In the genomic region with DNA sequence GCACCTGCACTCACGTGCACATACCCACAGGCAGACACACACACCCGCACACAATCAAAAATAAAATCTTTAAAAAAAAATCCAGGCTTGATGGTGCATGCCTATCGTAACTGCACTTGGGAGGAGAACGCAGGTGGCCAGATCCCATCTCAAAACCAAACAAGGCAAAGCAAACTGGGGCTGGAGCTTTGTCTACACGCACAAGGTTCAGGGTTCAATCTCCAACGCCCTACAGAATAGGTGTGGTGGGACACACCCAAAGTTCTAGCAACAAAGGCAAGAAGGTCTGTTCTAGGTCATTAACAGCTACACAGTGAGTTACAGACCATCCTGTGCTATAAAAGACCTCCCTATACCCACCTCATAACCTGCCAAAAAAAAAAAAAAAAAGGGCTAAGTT, we compare ENCODE assay signal across 23 mouse cellular contexts. TPM values are rescaled to one million over a fixed set of nuclear protein-coding genes. Genes with fewer than 3 reads are reported as not detected.
A peak's percentile ranks its signal among the peaks of the same experiment; 100 is the strongest.
DNase-seq lines count a peak whose midpoint lies in the region; ATAC-seq and TF ChIP-seq lines count a peak whose summit lies in the region.
"Had no signal": no experiment of that assay in that cellular context is flagged by ENCODE, and none has a peak within 500 bp of the region (broad histone marks: within the 10 kb centered on the region; RNA-seq: fewer than 3 reads in every experiment).

No protein-coding gene starts in this region.

- ATAC-seq in kidney, embryonic 16.5 days (ENCODE audit: low FRiP score, low TSS enrichment) = no peak
- ATAC-seq in kidney, embryonic 14.5 days (ENCODE audit: low FRiP score, low TSS enrichment) = no peak
- peak; percentile 78 for ATAC-seq in intestine, postnatal 0 days
- peak; percentile 82 for ATAC-seq in stomach, postnatal 0 days (ENCODE audit: low FRiP score, low TSS enrichment)
- ATAC-seq: liver, postnatal 0 days; lung, postnatal 0 days had no signal

- no peaks in the 10 kb centered on the region for H3K9me3 ChIP-seq in kidney, embryonic 16.5 days (ENCODE audit: low read length)
- H3K9me3 ChIP-seq in kidney, embryonic 14.5 days (ENCODE audit: control insufficient read depth, low read length) = no peaks in the 10 kb centered on the region
- H3K9me3 ChIP-seq in intestine, postnatal 0 days (ENCODE audit: control insufficient read depth) = no peaks in the 10 kb centered on the region
- no peaks in the 10 kb centered on the region for H3K9me3 ChIP-seq in stomach, postnatal 0 days (ENCODE audit: control insufficient read depth, low read length)
- no peaks in the 10 kb centered on the region for H3K9me3 ChIP-seq in limb, embryonic 10.5 days (replicated peaks)
- H3K9me3 ChIP-seq: embryonic facial prominence, embryonic 12.5 days; heart, embryonic 15.5 days; hindbrain, embryonic 13.5 days; midbrain, embryonic 10.5 days had no signal

- H3K4me3 ChIP-seq in kidney, embryonic 16.5 days (ENCODE audit: low read length) = no peak overlapping the region
- H3K4me3 ChIP-seq in kidney, embryonic 14.5 days (ENCODE audit: low read length) = no peak overlapping the region
- no peak overlapping the region for H3K4me3 ChIP-seq in intestine, postnatal 0 days (ENCODE audit: low read depth, low read length)
- no peak overlapping the region for H3K4me3 ChIP-seq in stomach, postnatal 0 days (ENCODE audit: low read depth, low read length)
- no peak overlapping the region for H3K4me3 ChIP-seq in limb, embryonic 10.5 days
- H3K4me3 ChIP-seq: embryonic facial prominence, embryonic 12.5 days; gastrocnemius, adult 2 months; heart, embryonic 15.5 days; hindbrain, embryonic 13.5 days; midbrain, embryonic 10.5 days had no signal

- no peaks in the 10 kb centered on the region for H3K27me3 ChIP-seq in kidney, embryonic 16.5 days (ENCODE audit: insufficient read depth, low read length)
- H3K27me3 ChIP-seq in kidney, embryonic 14.5 days (ENCODE audit: control insufficient read depth, insufficient read depth, low read length) = no peaks in the 10 kb centered on the region
- H3K27me3 ChIP-seq in intestine, postnatal 0 days (replicated peaks; ENCODE audit: control insufficient read depth, insufficient read depth, low read length) = no peaks in the 10 kb centered on the region
- H3K27me3 ChIP-seq in stomach, postnatal 0 days (ENCODE audit: control insufficient read depth, insufficient read depth, low read length) = no peaks in the 10 kb centered on the region
- H3K27me3 ChIP-seq in limb, embryonic 10.5 days (ENCODE audit: low read depth, poor library complexity, severe bottlenecking) = peaks cover 13% of the 10 kb centered on the region
- H3K27me3 ChIP-seq: embryonic facial prominence, embryonic 12.5 days; heart, embryonic 15.5 days; hindbrain, embryonic 13.5 days had no signal

- H3K27ac ChIP-seq in kidney, embryonic 16.5 days (ENCODE audit: low read length) = peak overlapping the region; percentile 64; the same call in 1 of the 2 replicates
- no peak overlapping the region for H3K27ac ChIP-seq in kidney, embryonic 14.5 days (ENCODE audit: low read depth, low read length)
- H3K27ac ChIP-seq in intestine, postnatal 0 days (ENCODE audit: low read depth, low read length) = peak overlapping the region; percentile 62
- H3K27ac ChIP-seq in stomach, postnatal 0 days (replicated peaks) = peak overlapping the region; percentile 78
- H3K27ac ChIP-seq in limb, embryonic 10.5 days = no peak overlapping the region
- H3K27ac ChIP-seq: embryonic facial prominence, embryonic 12.5 days; gastrocnemius, adult 2 months; heart, embryonic 15.5 days; hindbrain, embryonic 13.5 days; midbrain, embryonic 10.5 days had no signal

- no peak for TF ChIP-seq EP300 in stomach, postnatal 0 days (optimal IDR thresholded peaks at IDR 0.05)

- no peak for TF ChIP-seq CTCF in intestine, postnatal 0 days (IDR thresholded peaks at IDR 0.05; ENCODE audit: low read depth)
- TF ChIP-seq CTCF in stomach, postnatal 0 days (IDR thresholded peaks at IDR 0.05; ENCODE audit: low read depth) = no peak

- H3K4me2 ChIP-seq in kidney, embryonic 16.5 days (replicated peaks; ENCODE audit: low read depth, low read length) = no peak overlapping the region
- H3K4me2 ChIP-seq in kidney, embryonic 14.5 days (replicated peaks; ENCODE audit: low read depth, low read length) = no peak overlapping the region
- H3K4me2 ChIP-seq in intestine, postnatal 0 days (replicated peaks; ENCODE audit: low read depth) = peak overlapping the region; percentile 17; the same call in 1 of the 2 replicates
- H3K4me2 ChIP-seq in stomach, postnatal 0 days (replicated peaks; ENCODE audit: low read depth) = no peak overlapping the region
- H3K4me2 ChIP-seq: embryonic facial prominence, embryonic 12.5 days; heart, embryonic 15.5 days; hindbrain, embryonic 13.5 days; liver, embryonic 11.5 days had no signal

- DNase-seq in ES-CJ7 (ENCODE audit: low read depth, low spot score) = peak; percentile 71
- peak; percentile 84 for DNase-seq in stomach, postnatal 0 days (ENCODE audit: low spot score)
- DNase-seq in limb, embryonic 10.5 days (ENCODE audit: low spot score) = no peak
- DNase-seq in gastrocnemius, adult 18-20 months (ENCODE audit: low spot score) = no peak
- DNase-seq in adipocyte (ENCODE audit: low spot score) = no peak
- DNase-seq: adrenal gland, postnatal 25 days; cerebellum, postnatal 10 days; gastrocnemius, adult 2 months; heart, postnatal 36 days; kidney, adult 9 months; liver, postnatal 0 days; right cerebral cortex, adult 18-20 months; right cerebral cortex, postnatal 4 days; thymus, postnatal 14 days had no signal

- 75% methylated on average over 6 of the region's 6 CpGs for WGBS in kidney, embryonic 16.5 days
- WGBS in kidney, embryonic 14.5 days = 77% methylated on average over 6 of the region's 6 CpGs
- 38% methylated on average over 6 of the region's 6 CpGs for WGBS in intestine, postnatal 0 days
- 48% methylated on average over 6 of the region's 6 CpGs for WGBS in stomach, postnatal 0 days
- WGBS in limb, embryonic 10.5 days = 92% methylated on average over 6 of the region's 6 CpGs

- no peaks in the 10 kb centered on the region for H3K36me3 ChIP-seq in kidney, embryonic 16.5 days (ENCODE audit: insufficient read depth, low read length)
- H3K36me3 ChIP-seq in kidney, embryonic 14.5 days (ENCODE audit: control insufficient read depth, insufficient read depth, low read length) = no peaks in the 10 kb centered on the region
- no peaks in the 10 kb centered on the region for H3K36me3 ChIP-seq in intestine, postnatal 0 days (ENCODE audit: control insufficient read depth, insufficient read depth)
- H3K36me3 ChIP-seq in stomach, postnatal 0 days (ENCODE audit: control insufficient read depth, insufficient read depth, low read length) = no peaks in the 10 kb centered on the region
- H3K36me3 ChIP-seq in limb, embryonic 10.5 days = no peaks in the 10 kb centered on the region
- H3K36me3 ChIP-seq: embryonic facial prominence, embryonic 12.5 days; heart, embryonic 15.5 days; midbrain, embryonic 10.5 days had no signal

- peaks cover 9% of the 10 kb centered on the region for H3K4me1 ChIP-seq in kidney, embryonic 16.5 days (ENCODE audit: insufficient read depth, low read length)
- peaks cover 8% of the 10 kb centered on the region; the same call in 1 of the 2 replicates for H3K4me1 ChIP-seq in kidney, embryonic 14.5 days (ENCODE audit: control insufficient read depth, insufficient read depth, low read length)
- H3K4me1 ChIP-seq in intestine, postnatal 0 days (replicated peaks; ENCODE audit: control insufficient read depth, insufficient read depth, low read length) = no peaks in the 10 kb centered on the region; the same call in 1 of the 2 replicates
- no peaks in the 10 kb centered on the region for H3K4me1 ChIP-seq in stomach, postnatal 0 days (replicated peaks; ENCODE audit: control insufficient read depth, insufficient read depth)
- H3K4me1 ChIP-seq in limb, embryonic 10.5 days = peaks cover 12% of the 10 kb centered on the region

- no peak overlapping the region for H3K9ac ChIP-seq in kidney, embryonic 16.5 days (replicated peaks; ENCODE audit: low read length)
- H3K9ac ChIP-seq in kidney, embryonic 14.5 days (ENCODE audit: low read depth, low read length) = no peak overlapping the region
- no peak overlapping the region for H3K9ac ChIP-seq in intestine, postnatal 0 days (ENCODE audit: low read depth, low read length)
- H3K9ac ChIP-seq in stomach, postnatal 0 days (ENCODE audit: low read length) = no peak overlapping the region
- H3K9ac ChIP-seq: embryonic facial prominence, embryonic 12.5 days; heart, embryonic 15.5 days; liver, postnatal 0 days had no signal

RNA-seq across cellular contexts. Expression of a gene that starts 5.0 kb away (rescaled TPM):
- polyA plus RNA-seq in kidney, embryonic 16.5 days (2015; fragmentation: Nextera tagmentation; extraction: Ambion mirVana) = 17.7 and 20.2 TPM in 2 replicates
- polyA plus RNA-seq in kidney, embryonic 14.5 days (2014; fragmentation: Nextera tagmentation; extraction: Ambion mirVana) = 7.3 and 9.0 TPM in 2 replicates
- 15.9 and 16.8 TPM in 2 replicates for polyA plus RNA-seq in intestine, postnatal 0 days (2015; fragmentation: Nextera tagmentation; extraction: Ambion mirVana)
- 42.4 and 48.7 TPM in 2 replicates for polyA plus RNA-seq in stomach, postnatal 0 days (2015; fragmentation: Nextera tagmentation; extraction: Ambion mirVana)
- polyA plus RNA-seq in limb, embryonic 10.5 days (2016; fragmentation: Nextera tagmentation; extraction: Ambion mirVana) = 4.3 and 4.5 TPM in 2 replicates
- 1 to 10 TPM in 1 of 2 experiments, under 1 TPM in 1; 0.98 to 1.2 TPM for total RNA-seq in gastrocnemius, adult 18-20 months (2021)

RNA-seq across cellular contexts. Expression of a gene that starts 22.9 kb away (rescaled TPM):
- 29.7 and 30.5 TPM in 2 replicates for polyA plus RNA-seq in kidney, embryonic 16.5 days (2015; fragmentation: Nextera tagmentation; extraction: Ambion mirVana)
- 22.9 and 30.4 TPM in 2 replicates for polyA plus RNA-seq in kidney, embryonic 14.5 days (2014; fragmentation: Nextera tagmentation; extraction: Ambion mirVana)
- polyA plus RNA-seq in intestine, postnatal 0 days (2015; fragmentation: Nextera tagmentation; extraction: Ambion mirVana) = 17.3 and 18.8 TPM in 2 replicates
- polyA plus RNA-seq in stomach, postnatal 0 days (2015; fragmentation: Nextera tagmentation; extraction: Ambion mirVana) = 14.2 and 16.2 TPM in 2 replicates
- polyA plus RNA-seq in limb, embryonic 10.5 days (2016; fragmentation: Nextera tagmentation; extraction: Ambion mirVana) = 22.4 and 28.5 TPM in 2 replicates
- 1 to 10 TPM; 6.5 to 7.9 TPM for total RNA-seq in gastrocnemius, adult 18-20 months (2021)

RNA-seq across cellular contexts. Expression of a gene that starts 41.0 kb away (rescaled TPM):
- polyA plus RNA-seq in kidney, embryonic 16.5 days (2015; fragmentation: Nextera tagmentation; extraction: Ambion mirVana) = 5.5 and 6.4 TPM in 2 replicates
- 5.3 and 6.2 TPM in 2 replicates for polyA plus RNA-seq in kidney, embryonic 14.5 days (2014; fragmentation: Nextera tagmentation; extraction: Ambion mirVana)
- 3.2 and 4.8 TPM in 2 replicates for polyA plus RNA-seq in intestine, postnatal 0 days (2015; fragmentation: Nextera tagmentation; extraction: Ambion mirVana)
- 24.3 and 26.5 TPM in 2 replicates for polyA plus RNA-seq in stomach, postnatal 0 days (2015; fragmentation: Nextera tagmentation; extraction: Ambion mirVana)
- polyA plus RNA-seq in limb, embryonic 10.5 days (2016; fragmentation: Nextera tagmentation; extraction: Ambion mirVana) = 0.55 and 1.2 TPM in 2 replicates
- total RNA-seq in gastrocnemius, adult 18-20 months (2021) = not detected
- total RNA-seq: gastrocnemius, adult 2 months had no signal

RNA-seq across cellular contexts. Expression of a gene that starts 58.2 kb away (rescaled TPM):
- 670 and 691 TPM in 2 replicates for polyA plus RNA-seq in kidney, embryonic 16.5 days (2015; fragmentation: Nextera tagmentation; extraction: Ambion mirVana)
- polyA plus RNA-seq in kidney, embryonic 14.5 days (2014; fragmentation: Nextera tagmentation; extraction: Ambion mirVana) = 675 and 707 TPM in 2 replicates
- 1,449 and 1,523 TPM in 2 replicates for polyA plus RNA-seq in intestine, postnatal 0 days (2015; fragmentation: Nextera tagmentation; extraction: Ambion mirVana)
- polyA plus RNA-seq in stomach, postnatal 0 days (2015; fragmentation: Nextera tagmentation; extraction: Ambion mirVana) = 991 and 1,062 TPM in 2 replicates
- 635 and 703 TPM in 2 replicates for polyA plus RNA-seq in limb, embryonic 10.5 days (2016; fragmentation: Nextera tagmentation; extraction: Ambion mirVana)
- total RNA-seq in gastrocnemius, adult 18-20 months (2021) = 1,000 to 10,000 TPM; 1,174 to 1,300 TPM

Comparison
In these comparisons a context has a peak if more than half of its experiments do, and no peak if none do; other contexts are left out.
1. H3K27ac ChIP-seq: peak in kidney, embryonic 16.5 days (single experiment), intestine, postnatal 0 days (single experiment) and stomach, postnatal 0 days (single experiment); none in kidney, embryonic 14.5 days (single experiment) and limb, embryonic 10.5 days (single experiment).
2. ATAC-seq: peak in intestine, postnatal 0 days (single experiment) and stomach, postnatal 0 days (single experiment); none in kidney, embryonic 16.5 days (single experiment) and kidney, embryonic 14.5 days (single experiment).
3. DNase-seq: peak in ES-CJ7 (single experiment) and stomach, postnatal 0 days (single experiment); none in limb, embryonic 10.5 days (single experiment), gastrocnemius, adult 18-20 months (single experiment) and adipocyte (single experiment).